Mouse (Mus musculus) CH12.LX (cell line): Measurements from ENCODE around the gene Abhd2. TPM values are rescaled to one million over a fixed set of nuclear protein-coding genes. Genes with fewer than 3 reads are reported as not detected.

ENCODE experiments used
- DNase-seq: peaks from one replicate; pipeline ENCODE4 v3.0.0-alpha.2; 2013; ENCODE audit errors: extremely low read depth
- H3K27ac ChIP-seq: 2 replicates; pipeline ENCODE4 v1.5.1; 2012; ENCODE audit warnings: low read depth, mild to moderate bottlenecking, control low read depth, moderate library complexity; ENCODE audit not compliant: insufficient read depth
- H3K27me3 ChIP-seq: replicated peaks from 2 replicates; pipeline ENCODE3; 2012; ENCODE audit warnings: inconsistent platforms
- H3K36me3 ChIP-seq, 2 experiments: replicated peaks in 1 of 2; 2 replicates each; pipeline versions ENCODE3 to v1.6.1; 2012; ENCODE audit warnings: inconsistent platforms in 1 of 2, low read length in 1 of 2, mild to moderate bottlenecking in 1 of 2, mixed read lengths in 1 of 2, moderate library complexity in 1 of 2; ENCODE audit not compliant: control insufficient read depth in 1 of 2, insufficient read depth in 1 of 2
- H3K4me1 ChIP-seq, 2 experiments: 2 replicates each; pipeline ENCODE4 v1.6.1; 2012; ENCODE audit warnings: inconsistent platforms in 1 of 2, moderate library complexity in 1 of 2; ENCODE audit not compliant: insufficient read depth in 2 of 2, control insufficient read depth in 1 of 2
- H3K4me2 ChIP-seq: 2 replicates; pipeline ENCODE4 v1.6.1; 2012; ENCODE audit warnings: low read depth, mild to moderate bottlenecking, control low read depth; ENCODE audit not compliant: poor library complexity, insufficient read depth, severe bottlenecking
- H3K4me3 ChIP-seq, 3 experiments: fragments of 150-350 bp in 1 of 3; sonication (generic) in 1 of 3; replicated peaks in 1 of 3; 2 replicates each; pipeline versions ENCODE3 to v1.5.1; 2011 to 2012; ENCODE audit warnings: low read depth in 2 of 3, low read length in 2 of 3, mild to moderate bottlenecking in 2 of 3, moderate library complexity in 2 of 3, control low read depth in 1 of 3, improper control_type of control experiment in 1 of 3, inconsistent platforms in 1 of 3, mixed read lengths in 1 of 3; ENCODE audit not compliant: poor library complexity in 1 of 3
- H3K79me2 ChIP-seq: replicated peaks from 2 replicates; pipeline ENCODE4 v1.6.1; 2012; ENCODE audit warnings: mild to moderate bottlenecking, moderate library complexity; ENCODE audit not compliant: control insufficient read depth, poor library complexity, insufficient read depth, severe bottlenecking; ENCODE audit errors: extremely low read depth
- H3K9ac ChIP-seq: 2 replicates; pipeline ENCODE4 v1.6.1; 2012; ENCODE audit warnings: low read depth, mild to moderate bottlenecking, control low read depth, moderate library complexity; ENCODE audit not compliant: insufficient read depth
- H3K9me3 ChIP-seq: replicated peaks from 2 replicates; pipeline ENCODE3; 2012; ENCODE audit warnings: low read length, inconsistent platforms, mixed read lengths
- GABPA ChIP-seq: IDR thresholded peaks from 2 replicates; pipeline ENCODE4 v1.6.1; 2012; ENCODE audit warnings: low read depth, low read length, improper control_type of control experiment, inconsistent platforms; ENCODE audit not compliant: insufficient replicate concordance
- MEF2A ChIP-seq: IDR thresholded peaks from 2 replicates; pipeline ENCODE4 v1.6.1; 2014; ENCODE audit warnings: low read depth, mild to moderate bottlenecking, inconsistent platforms, low read length, improper control_type of control experiment, borderline replicate concordance
- MYC ChIP-seq: IDR thresholded peaks from 2 replicates; pipeline ENCODE4 v1.6.1; 2011; ENCODE audit warnings: low read depth, mild to moderate bottlenecking, improper control_type of control experiment, low read length
- TBP ChIP-seq: conservative IDR thresholded peaks from 2 replicates; pipeline ENCODE4 v1.6.1; 2011; ENCODE audit warnings: low read depth, low read length, improper control_type of control experiment
- dilution Hi-C: fragments of 300-500 bp; cut with MboI; formaldehyde crosslinking; loops from 2 replicates; pipeline ENCODE4 v1.14.3; 2020; ENCODE audit warnings: low sequenced_read_pairs; ENCODE audit not compliant: extremely low pct_unique_long_range_greater_than_20kb, extremely low pct_ligation_motif_present
- in situ Hi-C: fragments of 300-500 bp; cut with MboI; formaldehyde crosslinking; loops from 3 replicates; pipeline ENCODE4 v1.14.3; 2019; ENCODE audit warnings: low sequenced_read_pairs, low pct_ligation_motif_present, low pct_unique_long_range_greater_than_20kb, mixed read lengths
- polyA plus RNA-seq: library from polyadenylated mRNA; unstranded; fragments of >175 nt; gene quantifications from 2 replicates; pipeline ENCODE4 v1.2.1, GENCODE M21; 2012; ENCODE audit warnings: low read depth; ENCODE audit not compliant: insufficient read length
- total RNA-seq, 2 experiments: library from RNA; depleted of rRNA; stranded (reverse); fragments of 300-350 nt in 1 of 2; fragments of >200 nt in 1 of 2; gene quantifications; 2 replicates each; pipeline ENCODE4 v1.2.3; 2012 to 2014

The Abhd2 gene
- total and polyA plus RNA-seq, 3 experiments, result 6.0 to 15.4 (median 9.9) TPM

- DNase-seq, result no peak
- in situ Hi-C loops (no loop called here), dilution Hi-C loops (no loop called here)
- Histone ChIP-seq H3K9ac (no peak overlapping the region), H3K4me2 (no peak overlapping the region), H3K79me2 (no peaks in the 10 kb centered on the region; the same call in 1 of the 2 replicates), H3K27ac (no peak overlapping the region), H3K9me3 (no peaks in the 10 kb centered on the region), H3K4me3 (no peak overlapping the region), H3K4me1 (peaks cover 0 to 79% of the 10 kb centered on the region in 2 experiments; a peak in 2 of 4 replicates), H3K36me3 (peaks cover 17 to 67% of the 10 kb centered on the region in 2 experiments), H3K27me3 (no peaks in the 10 kb centered on the region)
- no peak for TF ChIP-seq GABPA
Observed at GRCm38 (mm10) chr7:79299548-79299947, 26.5 kb downstream of the Abhd2 start.

GRCm38 (mm10) chr7:79300432-79301151, 27.6 kb downstream of the Abhd2 start:
- dilution Hi-C loops (no loop called here), in situ Hi-C loops (no loop called here)
- Histone ChIP-seq H3K27me3 (no peaks in the 10 kb centered on the region), H3K9me3 (no peaks in the 10 kb centered on the region), H3K4me1 (peaks cover 0 to 74% of the 10 kb centered on the region in 2 experiments; a peak in 2 of 4 replicates), H3K36me3 (peaks cover 17 to 64% of the 10 kb centered on the region in 2 experiments), H3K9ac (no peak overlapping the region), H3K79me2 (no peaks in the 10 kb centered on the region; the same call in 1 of the 2 replicates), H3K27ac (no peak overlapping the region), H3K4me2 (no peak overlapping the region), H3K4me3 (no peak overlapping the region)
- TF ChIP-seq MYC, result no peak
- no peak for DNase-seq

GRCm38 (mm10) chr7:79302145-79302544, 29.1 kb downstream of the Abhd2 start:
- no peak overlapping the region for H3K27ac ChIP-seq
- H3K4me2 ChIP-seq, result no peak overlapping the region
- no peak overlapping the region for H3K4me3 ChIP-seq
- no peak overlapping the region for H3K9ac ChIP-seq
- no peaks in the 10 kb centered on the region; the same call in 1 of the 2 replicates for H3K79me2 ChIP-seq
- peaks cover 13 to 66% of the 10 kb centered on the region in 2 experiments for H3K36me3 ChIP-seq
- no peaks in the 10 kb centered on the region for H3K27me3 ChIP-seq
- peaks cover 0 to 62% of the 10 kb centered on the region in 2 experiments; a peak in 2 of 4 replicates for H3K4me1 ChIP-seq
- TF ChIP-seq TBP (no peak), MYC (no peak), MEF2A (no peak), GABPA (no peak)
- TF ChIP-seq, all 38 proteins: peak for 0
- dilution Hi-C loops (no loop called here), in situ Hi-C loops (no loop called here)
- no peaks in the 10 kb centered on the region for H3K9me3 ChIP-seq
- DNase-seq, result no peak
